Mouse (Mus musculus) heart, embryonic 15.5 days (tissue): ENCODE data around the gene Rcc1. TPM values are rescaled to one million over a fixed set of nuclear protein-coding genes. Genes with fewer than 3 reads are reported as not detected.
"Not testable (repeated sequence)": the region's sequence is repeated elsewhere in the genome, so short reads cannot be mapped to it uniquely, and the experiment has no call there.

Experiments
- ATAC-seq: fragments of 200-750 bp; cut with Nextera tagmentation; replicated peaks from 2 replicates; pipeline ENCODE4 v1.8.0; 2017; ENCODE audit warnings: low read depth, moderate TSS enrichment; ENCODE audit not compliant: insufficient number of reproducible peaks, insufficient read depth, low FRiP score
- H3K27ac ChIP-seq: fragments of 300-500 bp; sonication (generic); 2 replicates; pipeline ENCODE4 v1.5.1; 2015; ENCODE audit warnings: mild to moderate bottlenecking, inconsistent platforms
- H3K27me3 ChIP-seq: fragments of 300-500 bp; sonication (generic); 2 replicates; pipeline ENCODE4 v1.6.1; 2015; ENCODE audit warnings: inconsistent platforms
- H3K36me3 ChIP-seq: fragments of 300-500 bp; sonication (generic); 2 replicates; pipeline ENCODE4 v1.6.1; 2015; ENCODE audit warnings: mild to moderate bottlenecking, inconsistent platforms
- H3K4me1 ChIP-seq: fragments of 300-500 bp; sonication (generic); replicated peaks from 2 replicates; pipeline ENCODE4 v1.6.1; 2015; ENCODE audit warnings: inconsistent platforms
- H3K4me2 ChIP-seq: fragments of 300-500 bp; sonication (generic); 2 replicates; pipeline ENCODE4 v1.6.1; 2015; ENCODE audit warnings: inconsistent platforms, mild to moderate bottlenecking, moderate library complexity
- H3K4me3 ChIP-seq: fragments of 300-500 bp; sonication (generic); 2 replicates; pipeline ENCODE4 v1.5.1; 2015; ENCODE audit warnings: mild to moderate bottlenecking, inconsistent platforms
- H3K9ac ChIP-seq: fragments of 300-500 bp; sonication (generic); 2 replicates; pipeline ENCODE4 v1.6.1; 2015; ENCODE audit warnings: mild to moderate bottlenecking, inconsistent platforms
- H3K9me3 ChIP-seq: fragments of 300-500 bp; sonication (generic); replicated peaks from 2 replicates; pipeline ENCODE4 v1.6.1; 2016; ENCODE audit warnings: inconsistent platforms
- WGBS: fragments of 180-500 bp; shearing (Covaris S2); methylation state at CpG from one replicate; pipeline ENCODE4 v1.1.7; 2015; ENCODE audit warnings: mixed read lengths; 5-methylcytosine and 5-hydroxymethylcytosine counted together
- polyA plus RNA-seq: library from polyadenylated mRNA; unstranded; fragments of >200 nt; fragmentation: Nextera tagmentation; extraction: Ambion mirVana; gene quantifications from 2 replicates; pipeline ENCODE4 v1.2.1, GENCODE M21; 2015

Gene Rcc1
- polyA plus RNA-seq, 1 experiment from 2014 or later = 29.2 TPM

DNA sequence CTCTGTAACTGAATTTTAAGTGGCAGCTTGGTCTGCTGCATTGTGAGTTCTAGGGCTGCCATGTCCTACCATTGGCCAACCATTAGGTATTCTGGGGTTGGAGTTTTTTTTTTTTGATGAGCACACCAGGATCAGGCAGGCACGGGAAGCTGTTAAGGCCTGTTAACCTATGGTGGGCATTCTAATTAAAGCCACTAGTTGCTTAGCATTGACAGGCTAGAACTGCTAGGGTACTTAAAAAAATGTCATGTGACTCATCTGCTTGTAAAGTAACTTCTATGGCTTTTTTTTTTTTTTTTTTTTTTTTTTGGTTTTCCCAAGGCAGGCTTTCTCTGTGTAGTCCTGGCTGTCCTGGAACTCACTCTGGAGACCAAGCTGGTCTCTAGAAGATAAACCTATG is 42.2 kb downstream of the Rcc1 start:
- Histone ChIP-seq H3K4me2 (no peak overlapping the region), H3K27me3 (no peaks in the 10 kb centered on the region), H3K9me3 (no peaks in the 10 kb centered on the region), H3K4me3 (no peak overlapping the region), H3K27ac (no peak overlapping the region), H3K36me3 (peaks cover 45% of the 10 kb centered on the region), H3K9ac (no peak overlapping the region), H3K4me1 (peaks cover 21% of the 10 kb centered on the region)
- no peak for ATAC-seq
- WGBS = 45% methylated on average over 1 of the region's 1 CpGs

DNA sequence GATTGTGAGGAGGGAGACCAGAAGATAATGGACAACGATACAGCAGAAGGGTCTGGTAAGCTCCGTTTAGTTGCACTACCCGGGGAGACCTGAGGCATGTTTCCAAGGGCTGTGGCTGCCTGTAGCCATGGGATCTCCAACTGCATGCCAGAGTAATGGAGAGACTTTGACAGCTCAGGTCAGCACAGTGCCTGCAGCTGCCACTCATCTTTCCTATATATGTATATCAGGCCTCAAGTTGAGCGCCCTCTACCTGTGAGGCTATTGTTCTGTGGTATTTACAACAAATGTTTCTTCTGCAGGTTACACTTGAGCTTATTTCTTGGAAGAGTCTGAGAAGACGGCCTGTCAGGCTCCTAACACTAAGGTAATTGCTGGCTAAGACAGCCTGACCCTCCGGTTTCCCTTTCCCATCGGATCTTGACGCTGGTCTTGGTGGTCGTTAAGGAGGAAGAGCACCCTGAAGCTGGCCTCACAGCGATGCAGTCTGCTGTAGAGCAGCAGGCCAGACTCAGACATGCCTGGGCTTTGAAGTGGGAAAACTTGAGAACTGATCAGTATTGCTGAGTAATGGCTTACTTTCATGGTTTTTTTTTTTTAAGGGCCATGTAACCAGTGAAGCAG is 43.4 kb downstream of the Rcc1 start:
- peak overlapping the region; percentile 74 for H3K4me3 ChIP-seq
- peak overlapping the region; percentile 71 for H3K4me2 ChIP-seq
- H3K36me3 ChIP-seq = peaks cover 40% of the 10 kb centered on the region
- peak overlapping the region; percentile 89 for H3K27ac ChIP-seq
- H3K9ac ChIP-seq = peak overlapping the region; percentile 75
- peak; percentile 41; the same call in 1 of the 2 replicates for ATAC-seq
- no peaks in the 10 kb centered on the region for H3K27me3 ChIP-seq
- WGBS = 32% methylated on average over 10 of the region's 10 CpGs
- peaks cover 15% of the 10 kb centered on the region for H3K4me1 ChIP-seq
- no peaks in the 10 kb centered on the region for H3K9me3 ChIP-seq

GRCm38 (mm10) chr4:132309140-132309848 is 44.1 kb downstream of the Rcc1 start:
- Histone ChIP-seq H3K9ac (peak overlapping the region; percentile 75), H3K4me2 (peak overlapping the region; percentile 71), H3K4me3 (peak overlapping the region; percentile 74), H3K4me1 (peaks cover 15% of the 10 kb centered on the region), H3K27ac (peak overlapping the region; percentile 89), H3K27me3 (no peaks in the 10 kb centered on the region), H3K36me3 (peaks cover 40% of the 10 kb centered on the region), H3K9me3 (no peaks in the 10 kb centered on the region)
- WGBS = 1% methylated on average over 15 of the region's 15 CpGs
- ATAC-seq = no peak

DNA sequence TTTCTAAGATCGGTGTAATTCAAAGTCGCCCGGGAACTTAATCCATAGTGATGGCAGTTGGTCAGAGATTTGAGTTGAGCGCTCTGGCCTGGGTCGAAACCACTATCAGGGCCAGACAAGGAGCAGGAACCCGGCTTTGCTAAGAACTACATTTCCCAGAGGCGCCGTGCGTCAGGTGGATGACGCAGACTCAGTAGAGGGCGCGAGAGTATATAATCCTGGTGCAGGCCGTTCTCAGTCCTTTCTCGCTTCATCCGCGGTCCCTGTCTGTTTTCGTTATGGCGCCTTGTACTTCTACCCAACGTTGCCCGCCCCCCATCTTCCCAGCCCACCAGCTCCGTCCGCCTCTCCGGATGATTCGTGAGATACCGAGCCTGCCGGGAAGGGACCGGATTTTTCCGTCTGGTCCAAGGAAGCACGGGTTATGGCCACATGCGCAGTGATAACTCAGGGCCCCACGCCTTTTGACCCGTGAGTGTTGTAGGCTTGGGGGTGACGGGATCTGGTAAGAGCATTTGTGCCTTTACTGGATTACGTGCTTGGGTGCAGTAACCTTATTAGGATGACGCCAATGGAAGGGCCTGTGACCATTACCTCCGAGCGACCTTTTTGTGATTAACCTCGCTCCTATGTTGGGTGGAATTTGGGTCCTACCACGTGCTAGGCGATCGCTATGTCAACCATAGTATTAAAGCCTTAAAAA is 44.8 kb downstream of the Rcc1 start:
- peaks cover 15% of the 10 kb centered on the region for H3K4me1 ChIP-seq
- H3K36me3 ChIP-seq = peaks cover 34% of the 10 kb centered on the region
- under 1% methylated on average over 41 of the region's 41 CpGs for WGBS
- H3K4me2 ChIP-seq = peak overlapping the region; percentile 71
- H3K27me3 ChIP-seq = no peaks in the 10 kb centered on the region
- peak; percentile 87 for ATAC-seq
- H3K9ac ChIP-seq = peak overlapping the region; percentile 75
- H3K27ac ChIP-seq = peak overlapping the region; percentile 89
- H3K9me3 ChIP-seq = no peaks in the 10 kb centered on the region
- H3K4me3 ChIP-seq = peak overlapping the region; percentile 74

DNA sequence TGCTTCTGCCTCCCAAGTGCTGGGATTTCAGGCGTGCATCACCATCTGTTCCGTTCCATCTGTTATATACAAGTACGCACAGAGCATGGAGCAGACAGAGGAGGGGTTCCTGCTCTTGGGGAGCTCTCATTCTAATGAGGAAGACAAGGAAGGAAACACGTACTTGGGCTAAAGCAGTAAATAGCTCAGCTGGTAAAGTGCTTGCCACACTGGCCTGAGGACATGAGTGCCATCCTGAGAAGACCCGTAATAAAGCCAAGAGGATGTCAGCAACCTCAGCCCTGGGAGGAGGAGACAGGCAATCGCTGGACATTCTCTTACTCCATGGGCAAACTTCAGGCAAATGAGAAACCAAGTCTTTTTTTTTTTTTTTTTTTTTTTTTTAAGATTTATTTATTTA is 47.4 kb downstream of the Rcc1 start:
- 81% methylated on average over 6 of the region's 6 CpGs for WGBS
- Histone ChIP-seq H3K27me3 (no peaks in the 10 kb centered on the region), H3K9me3 (no peaks in the 10 kb centered on the region), H3K4me1 (peaks cover 27% of the 10 kb centered on the region), H3K4me3 (no peak overlapping the region), H3K27ac (no peak overlapping the region), H3K4me2 (no peak overlapping the region), H3K36me3 (peaks cover 14% of the 10 kb centered on the region), H3K9ac (no peak overlapping the region)
- no peak for ATAC-seq

DNA sequence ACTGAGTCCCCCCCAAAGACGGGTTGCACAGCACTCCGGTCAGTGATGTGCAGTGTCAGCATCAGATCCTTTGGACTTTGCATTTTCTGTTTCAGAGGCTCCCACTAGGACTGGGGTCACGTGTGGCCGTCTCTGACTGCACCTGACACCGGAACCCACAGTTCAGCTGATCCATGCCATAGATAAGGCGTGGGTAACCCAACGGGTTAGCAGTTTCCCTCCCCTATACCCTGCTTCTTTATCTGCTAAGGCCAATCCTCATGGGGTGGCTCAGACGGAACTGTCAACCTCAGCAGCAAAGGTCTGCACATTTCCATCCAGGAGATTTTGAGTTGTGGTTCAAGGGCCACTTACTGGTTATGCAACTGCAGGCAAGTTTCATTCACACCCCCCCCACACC is 48.1 kb downstream of the Rcc1 start:
- Histone ChIP-seq H3K27me3 (no peaks in the 10 kb centered on the region), H3K4me3 (no peak overlapping the region), H3K4me2 (no peak overlapping the region), H3K27ac (no peak overlapping the region), H3K9me3 (no peaks in the 10 kb centered on the region), H3K9ac (no peak overlapping the region), H3K4me1 (peaks cover 21% of the 10 kb centered on the region), H3K36me3 (peaks cover 7% of the 10 kb centered on the region)
- WGBS = 70% methylated on average over 8 of the region's 8 CpGs
- ATAC-seq = no peak

- H3K36me3 ChIP-seq, ATAC-seq, H3K9me3 ChIP-seq, H3K27ac ChIP-seq, H3K27me3 ChIP-seq: not testable (repeated sequence)
- H3K4me1 ChIP-seq = peaks cover 13% of the 10 kb centered on the region
- H3K4me3 ChIP-seq = peak overlapping the region; percentile 61
- peak overlapping the region; percentile 70 for H3K4me2 ChIP-seq
- WGBS = 43% methylated on average over 6 of the region's 6 CpGs
- H3K9ac ChIP-seq = peak overlapping the region; percentile 65; the same call in 1 of the 2 replicates
These were observed 49.9 kb downstream of the Rcc1 start for GRCm38 (mm10) chr4:132303484-132303883.

- H3K27ac ChIP-seq = peak within 1 kb of the TSS; percentile 55
- no peaks in the 10 kb centered on the region for H3K27me3 ChIP-seq
These were observed 50.4 kb downstream of the Rcc1 start, which contains the start of gene Rab42 for GRCm38 (mm10) chr4:132302939-132303479. TSS of gene Rab42 (minus strand) at chr4:132303385.

GRCm38 (mm10) chr4:132301965-132302938 is 51.2 kb downstream of the Rcc1 start:
- H3K4me3 ChIP-seq = peak overlapping the region; percentile 61
- H3K27ac ChIP-seq = peak overlapping the region; percentile 55
- H3K27me3 ChIP-seq = no peaks in the 10 kb centered on the region
- no peaks in the 10 kb centered on the region for H3K36me3 ChIP-seq
- WGBS = 63% methylated on average over 16 of the region's 16 CpGs
- H3K9me3 ChIP-seq = no peaks in the 10 kb centered on the region
- peaks cover 13% of the 10 kb centered on the region for H3K4me1 ChIP-seq
- H3K4me2 ChIP-seq = peak overlapping the region; percentile 70
- H3K9ac ChIP-seq = peak overlapping the region; percentile 65
- no peak for ATAC-seq

More at GRCm38 (mm10) chr4:132302939-132303479, 50.4 kb downstream of the Rcc1 start, which contains the start of gene Rab42:
- H3K4me2 ChIP-seq = peak within 1 kb of the TSS; percentile 70
- ATAC-seq = peak; percentile 74
- peak within 1 kb of the TSS; percentile 61 for H3K4me3 ChIP-seq
- H3K9me3 ChIP-seq = no peaks in the 10 kb centered on the region
- H3K9ac ChIP-seq = peak within 1 kb of the TSS; percentile 65
- no peaks in the 10 kb centered on the region for H3K36me3 ChIP-seq
- H3K4me1 ChIP-seq = peaks cover 13% of the 10 kb centered on the region
- under 1% methylated on average over 31 of the region's 31 CpGs for whole genome bisulfite sequencing

- H3K9me3 ChIP-seq = no peaks in the 10 kb centered on the region
These were observed 51.9 kb downstream of the Rcc1 start for GRCm38 (mm10) chr4:132301486-132301885.

More at GRCm38 (mm10) chr4:132301486-132301885, 51.9 kb downstream of the Rcc1 start:
- H3K4me1 ChIP-seq = peaks cover 13% of the 10 kb centered on the region
- 41% methylated on average over 6 of the region's 6 CpGs for WGBS
- no peak overlapping the region for H3K9ac ChIP-seq
- no peak overlapping the region for H3K4me3 ChIP-seq
- H3K4me2 ChIP-seq = no peak overlapping the region
- ATAC-seq = no peak
- H3K27ac ChIP-seq = peak overlapping the region; percentile 43
- no peaks in the 10 kb centered on the region for H3K36me3 ChIP-seq
- H3K27me3 ChIP-seq = no peaks in the 10 kb centered on the region
